Comparison of ENCODE assay signal across 25 mouse cellular contexts in the genomic region with DNA sequence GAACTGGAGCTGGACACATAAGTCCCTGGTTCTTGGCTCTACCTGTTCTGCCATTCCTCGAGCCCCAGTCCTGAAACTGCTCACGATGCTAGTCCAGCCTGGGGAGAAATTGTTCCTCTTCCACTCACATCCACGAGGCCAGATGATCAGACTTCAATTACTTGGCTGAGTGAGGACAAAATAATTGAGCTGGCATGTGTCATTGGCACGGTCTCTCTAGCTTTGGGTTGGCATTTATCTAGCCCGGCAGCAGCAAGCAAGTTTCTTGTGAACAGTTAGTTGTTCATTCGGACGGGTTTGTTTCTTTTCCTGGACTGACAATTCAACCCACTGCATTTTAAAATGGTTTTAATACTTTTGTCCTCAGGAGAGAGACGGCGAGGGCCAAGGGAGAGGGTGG.
DNase-seq lines count a peak whose midpoint lies in the region; ATAC-seq lines count a peak whose summit lies in the region.
"Had no signal": no experiment of that assay in that cellular context is flagged by ENCODE, and none has a peak within 500 bp of the region (broad histone marks: within the 10 kb centered on the region; RNA-seq: fewer than 3 reads in every experiment).

No protein-coding gene starts in this region.

- H3K4me2 ChIP-seq in forebrain, embryonic 14.5 days (ENCODE audit: low read length): no peak overlapping the region
- H3K4me2 ChIP-seq: embryonic facial prominence, embryonic 13.5 days; liver, embryonic 13.5 days; neural tube, embryonic 13.5 days had no signal

- no peaks in the 10 kb centered on the region for H3K36me3 ChIP-seq in forebrain, embryonic 14.5 days (ENCODE audit: control insufficient read depth, insufficient read depth, low read length)
- H3K36me3 ChIP-seq in forebrain, embryonic 10.5 days (replicated peaks): no peaks in the 10 kb centered on the region
- H3K36me3 ChIP-seq: embryonic facial prominence, embryonic 13.5 days; G1E; liver, embryonic 13.5 days; neural tube, embryonic 13.5 days had no signal

- 72% methylated on average over 9 of the region's 9 CpGs for WGBS in forebrain, embryonic 14.5 days
- WGBS in forebrain, embryonic 10.5 days: 91% methylated on average over 9 of the region's 9 CpGs

- H3K27ac ChIP-seq in forebrain, embryonic 14.5 days (ENCODE audit: low read depth, low read length): no peak overlapping the region
- H3K27ac ChIP-seq in forebrain, embryonic 10.5 days: no peak overlapping the region
- H3K27ac ChIP-seq: embryonic facial prominence, embryonic 13.5 days; liver, embryonic 13.5 days; neural tube, embryonic 13.5 days had no signal

- intact Hi-C loops in left cerebral cortex, postnatal 4 days (cut with DNase I): no loop called here
- intact Hi-C loops in left cerebral cortex, postnatal 14 days (cut with DNase I): no loop called here

- no peak for ATAC-seq in forebrain, embryonic 14.5 days
- ATAC-seq: hindbrain, embryonic 16.5 days; intestine, embryonic 16.5 days had no signal

- H3K4me3 ChIP-seq in forebrain, embryonic 14.5 days (ENCODE audit: low read depth, low read length): no peak overlapping the region
- no peak overlapping the region for H3K4me3 ChIP-seq in forebrain, embryonic 10.5 days
- H3K4me3 ChIP-seq: embryonic facial prominence, embryonic 13.5 days; erythroblast, embryonic 14.5 days; liver, embryonic 13.5 days; neural tube, embryonic 13.5 days had no signal

- H3K27me3 ChIP-seq in forebrain, embryonic 14.5 days (replicated peaks; ENCODE audit: control insufficient read depth, insufficient read depth, low read length): no peaks in the 10 kb centered on the region
- no peaks in the 10 kb centered on the region for H3K27me3 ChIP-seq in forebrain, embryonic 10.5 days (ENCODE audit: poor library complexity, severe bottlenecking)
- H3K27me3 ChIP-seq: CH12.LX; embryonic facial prominence, embryonic 13.5 days; liver, embryonic 13.5 days; neural tube, embryonic 13.5 days had no signal

- H3K4me1 ChIP-seq in forebrain, embryonic 14.5 days (ENCODE audit: control insufficient read depth, insufficient read depth, low read length): no peaks in the 10 kb centered on the region
- no peaks in the 10 kb centered on the region for H3K4me1 ChIP-seq in forebrain, embryonic 10.5 days
- H3K4me1 ChIP-seq: embryonic facial prominence, embryonic 13.5 days; liver, embryonic 13.5 days; neural tube, embryonic 13.5 days had no signal

- no peak overlapping the region for H3K9ac ChIP-seq in forebrain, embryonic 14.5 days (ENCODE audit: low read length)
- H3K9ac ChIP-seq: embryonic facial prominence, embryonic 13.5 days; liver, embryonic 13.5 days; neural tube, embryonic 13.5 days had no signal

- peak; percentile 60 for DNase-seq in forebrain, embryonic 14.5 days (ENCODE audit: low spot score)
- no peak for DNase-seq in forebrain, embryonic 10.5 days (ENCODE audit: extremely low spot score, low spot score)
- peak; percentile 38 for DNase-seq in left cerebral cortex, postnatal 4 days
- no peak for DNase-seq in left cerebral cortex, postnatal 14 days (ENCODE audit: low spot score in 2 of 2)
- peak; percentile 26 for DNase-seq in brain, embryonic 18.5 days (ENCODE audit: low read depth, low spot score)
- peak; percentile 16 to 31 for DNase-seq in layer of hippocampus, postnatal 36 days
- DNase-seq in natural killer cell, adult 2 months (ENCODE audit: low spot score in 2 of 2): no peak
- DNase-seq: adrenal gland, adult 8-10 months; embryo, embryonic 11 days; kidney, adult 9 months; kidney, postnatal 14 days; liver, embryonic 13.5 days; lung, adult 2 months; lung, postnatal 14 days; midbrain, embryonic 14.5 days; retina, postnatal 1 day; right cerebral cortex, postnatal 4 days; thymus, postnatal 14 days had no signal

- no peaks in the 10 kb centered on the region for H3K9me3 ChIP-seq in forebrain, embryonic 14.5 days (replicated peaks; ENCODE audit: control insufficient read depth, low read length)
- H3K9me3 ChIP-seq in forebrain, embryonic 10.5 days: no peaks in the 10 kb centered on the region; the same call in 1 of the 2 replicates
- H3K9me3 ChIP-seq: embryonic facial prominence, embryonic 13.5 days; liver, embryonic 13.5 days; neural tube, embryonic 13.5 days had no signal

Comparison
In these comparisons a context has a peak if more than half of its experiments do, and no peak if none do; other contexts are left out.
1. DNase-seq: peak in forebrain, embryonic 14.5 days (single experiment), left cerebral cortex, postnatal 4 days (single experiment), brain, embryonic 18.5 days (single experiment) and layer of hippocampus, postnatal 36 days (2 of 2); none in forebrain, embryonic 10.5 days (single experiment), left cerebral cortex, postnatal 14 days (0 of 2) and natural killer cell, adult 2 months (0 of 2).